ENCODE assay signal across 8 mouse cellular contexts in the genomic region with DNA sequence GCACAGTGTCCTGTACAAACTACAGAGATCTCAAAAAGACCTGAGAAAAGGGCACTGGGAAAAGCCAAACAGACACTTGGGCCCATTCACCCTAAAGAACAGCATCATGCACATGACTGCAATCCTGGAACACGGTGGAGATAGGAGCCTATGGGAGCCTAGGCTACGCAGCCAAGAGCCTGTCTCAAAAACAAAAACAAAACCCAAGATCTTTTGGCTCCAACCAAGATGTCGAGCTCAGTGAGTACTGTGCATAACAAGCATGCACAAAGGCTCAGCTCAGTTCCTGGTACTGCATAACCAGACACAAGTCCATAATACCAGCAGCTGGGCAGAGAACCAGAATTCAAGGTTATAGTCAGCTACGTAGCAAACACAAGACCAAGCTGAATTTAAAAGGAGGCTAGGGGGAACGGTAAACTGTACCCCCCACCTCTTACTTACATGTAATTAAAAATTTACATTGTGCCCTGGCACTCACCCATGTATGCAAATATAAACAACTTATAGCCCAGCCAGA. TPM values are rescaled to one million over a fixed set of nuclear protein-coding genes. Genes with fewer than 3 reads are reported as not detected.
A peak's percentile ranks its signal among the peaks of the same experiment; 100 is the strongest.
DNase-seq lines count a peak whose midpoint lies in the region; ATAC-seq and TF ChIP-seq lines count a peak whose summit lies in the region.

No protein-coding gene starts in this region.

- peak; percentile 10 for DNase-seq in cerebellum, adult 9-11 months
- no peak for DNase-seq in cerebellum, adult 8-10 months
- peak; percentile 17 for DNase-seq in NIH3T3 (ENCODE audit: low read depth)
- no peak for DNase-seq in liver, embryonic 13.5 days
- no peak for DNase-seq in thymus, adult 2 months

- peak overlapping the region; percentile 75 for H3K4me2 ChIP-seq in heart, embryonic 14.5 days (ENCODE audit: low read length)
- peak overlapping the region; percentile 82 for H3K4me2 ChIP-seq in liver, embryonic 13.5 days

- no peak for TF ChIP-seq CTCF in thymus, adult 2 months (IDR thresholded peaks at IDR 0.05; ENCODE audit: borderline replicate concordance, control insufficient read depth, extremely low read depth, insufficient read depth, low read length, poor library complexity)

- no peak for TF ChIP-seq POLR2A in thymus, adult 2 months (IDR thresholded peaks at IDR 0.05; ENCODE audit: control insufficient read depth, extremely low read depth, insufficient read depth, low read length, poor library complexity)

- peaks cover 2 to 10% of the 10 kb centered on the region in 2 experiments; a peak in 1 of 4 replicates for H3K4me1 ChIP-seq in heart, embryonic 14.5 days (ENCODE audit: control insufficient read depth in 2 of 2, insufficient read depth in 2 of 2, low read length in 2 of 2)
- peaks cover 46% of the 10 kb centered on the region for H3K4me1 ChIP-seq in liver, embryonic 13.5 days (replicated peaks)
- peaks cover 12% of the 10 kb centered on the region for H3K4me1 ChIP-seq in thymus, adult 2 months (replicated peaks; ENCODE audit: control insufficient read depth, insufficient read depth, low read length)

- peak overlapping the region in 1 of 2 experiments; percentile 97; a peak in 2 of 4 replicates for H3K27ac ChIP-seq in heart, embryonic 14.5 days (replicated peaks in 1 of 2; ENCODE audit: control insufficient read depth in 1 of 2, insufficient read depth in 1 of 2, low read depth in 2 of 2, low read length in 2 of 2)
- H3K27ac ChIP-seq in liver, embryonic 13.5 days: peak overlapping the region; percentile 98
- no peak overlapping the region for H3K27ac ChIP-seq in thymus, adult 2 months (ENCODE audit: control insufficient read depth, insufficient read depth, low read length)

- peaks cover 43% of the 10 kb centered on the region for H3K36me3 ChIP-seq in heart, embryonic 14.5 days (ENCODE audit: control insufficient read depth, insufficient read depth, low read length)
- peaks cover 45% of the 10 kb centered on the region for H3K36me3 ChIP-seq in liver, embryonic 13.5 days
- H3K36me3 ChIP-seq in thymus, adult 2 months (ENCODE audit: control insufficient read depth, insufficient read depth, low read length): peaks cover 25% of the 10 kb centered on the region

- no peaks in the 10 kb centered on the region for H3K27me3 ChIP-seq in heart, embryonic 14.5 days (ENCODE audit: control insufficient read depth, insufficient read depth, low read length)
- H3K27me3 ChIP-seq in liver, embryonic 13.5 days: no peaks in the 10 kb centered on the region
- H3K27me3 ChIP-seq in thymus, adult 2 months (ENCODE audit: control insufficient read depth, insufficient read depth, low read length): no peaks in the 10 kb centered on the region

- 57% methylated on average over 5 of the region's 5 CpGs for WGBS in heart, embryonic 14.5 days
- 51% methylated on average over 5 of the region's 5 CpGs for WGBS in liver, embryonic 13.5 days (ENCODE audit: insufficient replicate concordance)
- 75% methylated on average over 5 of the region's 5 CpGs for WGBS in thymus, adult 2 months

- peak overlapping the region; percentile 90 for H3K9ac ChIP-seq in heart, embryonic 14.5 days (ENCODE audit: low read length)
- peak overlapping the region; percentile 99 for H3K9ac ChIP-seq in liver, embryonic 13.5 days

- no peaks in the 10 kb centered on the region for H3K9me3 ChIP-seq in heart, embryonic 14.5 days (ENCODE audit: control insufficient read depth, low read length)
- H3K9me3 ChIP-seq in liver, embryonic 13.5 days (replicated peaks): no peaks in the 10 kb centered on the region

- no peak for ATAC-seq in heart, embryonic 14.5 days (ENCODE audit: insufficient number of reproducible peaks, insufficient read depth, low FRiP score, low read depth)
- no peak for ATAC-seq in liver, embryonic 13.5 days (ENCODE audit: low read depth)
- no peak for ATAC-seq in frontal cortex, adult (ENCODE audit: low TSS enrichment)
- no peak for ATAC-seq in cerebellum, adult (ENCODE audit: insufficient number of reproducible peaks, low FRiP score, low TSS enrichment)

- peak overlapping the region; percentile 80 to 96 for H3K4me3 ChIP-seq in heart, embryonic 14.5 days (ENCODE audit: control insufficient read depth in 1 of 2, insufficient read depth in 1 of 2, low read depth in 1 of 2, low read length in 2 of 2)
- H3K4me3 ChIP-seq in liver, embryonic 13.5 days (replicated peaks): peak overlapping the region; percentile 96
- no peak overlapping the region for H3K4me3 ChIP-seq in thymus, adult 2 months (ENCODE audit: control insufficient read depth, insufficient read depth, low read length)

RNA-seq across cellular contexts. Expression of gene Gmnn, which starts 1.3 kb away (rescaled TPM):
- polyA plus RNA-seq in heart, embryonic 14.5 days (2014; fragmentation: Nextera tagmentation; extraction: Ambion mirVana): 108 and 112 TPM in 2 replicates
- 154 and 171 TPM in 2 replicates for polyA plus RNA-seq in liver, embryonic 13.5 days (2015; fragmentation: Nextera tagmentation; extraction: Ambion mirVana)
- 10.6 and 11.9 TPM in 2 replicates for polyA plus RNA-seq in thymus, adult 2 months (2012; rRNA removed)

RNA-seq across cellular contexts. Expression of gene Armh2, which starts 19.4 kb away (rescaled TPM):
- not detected in 2 replicates for polyA plus RNA-seq in heart, embryonic 14.5 days (2014; fragmentation: Nextera tagmentation; extraction: Ambion mirVana)
- polyA plus RNA-seq in liver, embryonic 13.5 days (2015; fragmentation: Nextera tagmentation; extraction: Ambion mirVana): not detected in 2 replicates
- not detected in 2 replicates for polyA plus RNA-seq in thymus, adult 2 months (2012; rRNA removed)

RNA-seq across cellular contexts. Expression of gene BC005537, which starts 41.0 kb away (rescaled TPM):
- polyA plus RNA-seq in heart, embryonic 14.5 days (2014; fragmentation: Nextera tagmentation; extraction: Ambion mirVana): 19.0 and 22.6 TPM in 2 replicates
- 9.5 and 9.6 TPM in 2 replicates for polyA plus RNA-seq in liver, embryonic 13.5 days (2015; fragmentation: Nextera tagmentation; extraction: Ambion mirVana)
- polyA plus RNA-seq in thymus, adult 2 months (2012; rRNA removed): 48.8 and 53.7 TPM in 2 replicates

Comparison
In these comparisons a context has a peak if more than half of its experiments do, and no peak if none do; other contexts are left out.
1. DNase-seq: peak in cerebellum, adult 9-11 months (single experiment) and NIH3T3 (single experiment); none in cerebellum, adult 8-10 months (single experiment), liver, embryonic 13.5 days (single experiment) and thymus, adult 2 months (single experiment).